Mouse (Mus musculus): ENCODE data around the gene Tesc.

DNA sequence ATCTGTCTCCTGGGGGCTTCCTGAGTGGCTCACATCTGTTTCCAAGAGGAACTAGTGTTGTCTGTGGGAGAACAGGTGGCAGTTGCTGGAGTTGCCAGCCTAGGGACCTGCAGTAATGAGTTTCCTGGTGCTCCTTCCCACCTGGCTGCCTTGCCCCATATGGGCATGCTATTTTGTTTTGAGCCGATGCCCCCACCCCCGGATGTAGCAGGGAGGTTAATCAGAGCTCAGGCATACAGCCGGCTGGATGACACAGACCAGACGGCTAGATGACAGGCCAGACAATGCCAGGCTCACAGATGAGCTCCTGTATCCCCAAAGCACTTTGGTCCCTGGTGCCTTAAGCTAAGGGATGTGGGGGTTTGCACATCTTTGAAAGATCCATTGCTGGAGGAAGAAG lies 5.8 kb downstream of the Tesc start:
- TF ChIP-seq GATA1 (IDR thresholded peaks at IDR 0.05; ENCODE audit: low read length) = no peak
- no peak for TF ChIP-seq TAL1 (IDR thresholded peaks at IDR 0.05; ENCODE audit: low read length)

Measured in erythroblast, embryonic 14.5 days (primary cell).